Mouse (Mus musculus): ENCODE data around the gene Satb2.

Satb2 gene

GRCm38 (mm10) chr1:56978151-56978700 lies at the start of gene Satb2:
Gene Satb2, minus strand, starts transcription at chr1:56978650.
- DNase-seq (ENCODE audit: low read depth, low spot score): peak; percentile 30

DNA sequence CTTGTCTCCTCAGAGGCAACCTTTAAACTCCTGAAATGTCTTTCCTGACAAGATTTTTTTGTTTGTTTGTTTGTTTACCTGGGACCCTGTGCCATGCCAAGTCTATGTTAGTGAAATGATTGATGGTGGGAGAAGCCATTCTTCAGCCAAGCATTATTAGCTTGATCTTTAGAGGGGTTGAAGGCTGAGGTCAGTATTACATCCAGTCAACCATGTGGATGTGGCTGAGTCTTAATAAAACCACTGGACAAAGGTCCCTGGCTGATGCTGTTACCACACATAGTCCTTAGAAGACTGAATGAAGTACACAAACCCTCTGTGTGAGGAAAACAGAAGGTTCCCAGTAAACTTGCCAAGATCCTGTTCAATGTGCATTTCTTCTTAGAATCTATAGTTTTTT lies 40.5 kb upstream of the Satb2 start:
- DNase-seq (ENCODE audit: low read depth, low spot score): no peak

DNA sequence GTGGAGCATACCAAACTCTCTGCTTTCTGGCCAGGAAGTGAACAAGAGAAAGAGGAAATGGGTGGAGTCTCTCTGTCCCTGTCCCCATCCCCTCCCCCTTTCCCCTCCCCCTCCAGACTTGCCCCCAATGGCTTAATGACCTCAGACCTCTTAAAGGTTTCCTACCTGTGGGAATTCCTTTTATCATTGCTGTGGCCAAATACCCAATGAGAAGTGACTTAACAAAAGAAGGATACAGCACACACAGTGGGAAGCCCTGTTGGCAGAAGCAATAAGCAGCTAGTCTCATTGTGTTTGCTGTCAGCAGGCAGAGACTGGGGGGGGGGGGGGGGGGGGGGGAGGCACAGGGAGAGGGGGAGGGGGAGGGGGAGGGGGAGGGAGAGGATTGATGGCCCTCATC lies 35.4 kb upstream of the Satb2 start:
- DNase-seq (ENCODE audit: low read depth, low spot score): peak; percentile 65

- DNase-seq (ENCODE audit: low read depth, low spot score): peak; percentile 24
Measured at GRCm38 (mm10) chr1:57009171-57009570, 30.7 kb upstream of the Satb2 start.

DNA sequence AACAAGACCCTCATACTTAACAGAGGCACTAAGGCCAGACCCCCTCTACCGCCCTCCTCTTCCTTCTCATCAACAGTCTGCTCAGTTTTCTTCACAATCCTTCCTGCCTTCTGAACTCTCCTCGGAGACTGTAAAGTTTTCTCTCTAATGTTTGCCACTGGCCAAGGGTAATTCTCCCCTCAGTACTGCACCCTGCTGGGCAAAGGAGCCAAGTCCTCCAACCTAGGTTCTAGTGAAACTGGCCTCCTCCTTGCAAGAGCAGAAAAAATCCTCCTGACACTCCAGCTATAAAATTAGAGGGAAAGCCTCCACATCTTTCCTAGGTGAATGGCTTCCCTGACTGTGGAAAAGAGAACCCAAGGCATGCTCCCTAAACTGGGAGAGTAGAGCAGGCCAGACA lies 16.6 kb upstream of the Satb2 start:
- DNase-seq (ENCODE audit: low read depth, low spot score): peak; percentile 13

GRCm38 (mm10) chr1:56992310-56992709 lies 13.9 kb upstream of the Satb2 start:
- DNase-seq (ENCODE audit: low read depth, low spot score): no peak

- DNase-seq (ENCODE audit: low read depth, low spot score): peak; percentile 41
Measured at GRCm38 (mm10) chr1:56991613-56992012, 13.2 kb upstream of the Satb2 start.

- peak; percentile 14 for DNase-seq (ENCODE audit: low read depth, low spot score)
Measured at GRCm38 (mm10) chr1:56984483-56984810, 6.0 kb upstream of the Satb2 start.

- no peak for DNase-seq (ENCODE audit: low read depth, low spot score)
Measured at GRCm38 (mm10) chr1:56983771-56984482, 5.5 kb upstream of the Satb2 start.

GRCm38 (mm10) chr1:56983100-56983590 lies 4.7 kb upstream of the Satb2 start:
- no peak for DNase-seq (ENCODE audit: low read depth, low spot score)

- no peak for DNase-seq (ENCODE audit: low read depth, low spot score)
Measured at GRCm38 (mm10) chr1:56982631-56983030, 4.2 kb upstream of the Satb2 start.

DNA sequence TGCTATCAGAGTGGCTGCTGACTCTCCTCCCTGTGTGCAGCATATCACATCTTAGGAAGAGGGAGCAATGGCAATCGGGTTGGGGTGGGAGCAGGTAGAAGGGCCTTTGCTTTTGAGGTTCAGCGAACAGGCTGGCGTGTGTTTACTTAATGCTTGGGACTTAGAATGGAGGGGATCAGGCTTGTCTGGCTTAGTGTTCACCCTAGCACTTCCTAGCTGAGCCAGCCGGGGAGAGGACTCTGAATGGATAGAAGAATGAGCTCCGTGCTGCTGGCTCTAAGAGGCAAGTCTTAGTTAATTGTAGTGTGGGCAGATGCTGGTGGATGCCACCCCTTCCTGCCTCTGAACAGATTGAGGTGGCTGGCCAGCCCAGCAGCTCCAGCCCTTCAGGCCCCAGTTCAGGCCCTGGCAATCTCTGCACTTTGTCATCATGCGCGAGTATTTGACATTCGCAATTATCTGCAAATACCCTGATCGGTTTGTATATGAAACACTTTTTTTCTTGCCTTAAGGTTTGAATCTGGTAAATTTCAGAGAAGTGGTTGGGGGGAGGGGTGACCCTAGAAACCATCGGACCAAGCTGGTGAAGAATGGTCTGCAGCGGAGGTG lies 3.6 kb upstream of the Satb2 start:
- DNase-seq (ENCODE audit: low read depth, low spot score): no peak

- DNase-seq (ENCODE audit: low read depth, low spot score): no peak
Measured at GRCm38 (mm10) chr1:56981508-56981907, 3.1 kb upstream of the Satb2 start.

DNA sequence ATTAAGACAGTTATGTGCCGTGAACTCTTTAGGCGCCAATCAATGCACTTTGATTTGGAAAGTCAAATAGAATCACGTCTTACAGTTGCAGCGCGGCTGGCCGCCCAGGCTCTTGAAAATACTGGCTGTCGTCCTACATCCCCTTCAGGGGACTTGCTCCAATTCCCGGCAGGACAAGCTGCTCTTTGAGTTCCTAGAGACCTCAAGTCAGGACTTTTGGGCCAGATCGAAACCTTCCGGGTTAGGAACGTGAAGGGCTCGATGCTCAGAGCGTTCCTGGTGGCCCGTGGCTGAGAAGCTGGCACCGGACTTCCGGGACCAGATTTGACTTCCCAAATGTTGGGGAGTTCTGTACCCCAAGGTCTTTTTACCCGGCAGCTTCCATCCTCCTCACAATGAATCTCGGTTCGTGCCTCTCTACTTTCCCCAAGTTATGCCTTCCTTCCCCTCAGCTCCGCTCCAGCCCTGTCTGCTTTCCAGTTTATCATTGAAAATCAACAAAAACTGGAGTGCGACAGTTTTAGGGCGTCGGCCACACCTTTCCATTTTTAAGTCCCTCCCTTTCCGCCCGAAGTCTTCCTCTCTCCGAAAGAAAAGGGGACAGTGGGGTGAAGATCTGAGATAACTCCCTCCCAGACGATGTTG lies 2.3 kb upstream of the Satb2 start:
- DNase-seq (ENCODE audit: low read depth, low spot score): peak; percentile 12

DNA sequence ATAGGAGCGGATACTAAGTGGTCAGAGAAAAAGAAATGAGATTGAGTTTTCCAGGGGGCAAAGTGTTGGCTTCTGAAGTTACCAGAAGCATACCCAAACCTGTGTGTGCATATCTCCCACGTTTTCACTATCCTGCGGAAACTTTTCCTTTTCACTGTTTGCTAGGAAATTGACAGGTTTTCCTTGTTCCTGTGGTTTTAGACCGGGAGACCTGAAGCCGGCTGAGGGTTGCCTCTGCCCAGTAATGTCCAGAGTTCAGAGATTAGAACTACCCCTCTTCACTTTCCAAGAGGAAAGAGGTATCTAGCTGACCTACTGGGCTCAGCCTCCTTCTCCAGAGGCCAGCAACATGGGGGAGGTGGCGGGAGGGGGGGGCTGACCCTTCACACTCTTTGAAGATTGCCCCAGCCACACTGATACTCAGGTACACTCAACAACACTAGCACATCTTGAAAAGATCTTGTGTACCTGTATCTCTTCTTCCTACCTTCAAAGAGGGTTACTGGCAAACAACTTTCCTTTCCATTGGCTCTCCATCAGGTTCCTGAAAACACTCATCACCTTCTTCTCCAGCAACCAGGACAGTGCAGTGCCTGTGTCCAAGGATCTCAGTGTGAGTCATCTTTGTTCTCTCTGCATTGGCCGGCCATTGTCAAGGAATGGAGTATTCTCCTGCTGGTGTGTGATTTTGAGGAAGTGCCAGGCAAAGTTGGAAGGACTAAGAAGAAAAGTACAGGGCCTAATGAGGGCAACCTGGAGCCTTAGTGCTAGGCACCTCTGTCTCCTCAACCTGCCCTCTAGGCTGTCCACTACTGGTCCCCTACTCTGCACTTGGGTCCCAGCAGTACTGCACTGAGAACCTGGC lies 1.3 kb upstream of the Satb2 start:
- no peak for DNase-seq (ENCODE audit: low read depth, low spot score)

DNA sequence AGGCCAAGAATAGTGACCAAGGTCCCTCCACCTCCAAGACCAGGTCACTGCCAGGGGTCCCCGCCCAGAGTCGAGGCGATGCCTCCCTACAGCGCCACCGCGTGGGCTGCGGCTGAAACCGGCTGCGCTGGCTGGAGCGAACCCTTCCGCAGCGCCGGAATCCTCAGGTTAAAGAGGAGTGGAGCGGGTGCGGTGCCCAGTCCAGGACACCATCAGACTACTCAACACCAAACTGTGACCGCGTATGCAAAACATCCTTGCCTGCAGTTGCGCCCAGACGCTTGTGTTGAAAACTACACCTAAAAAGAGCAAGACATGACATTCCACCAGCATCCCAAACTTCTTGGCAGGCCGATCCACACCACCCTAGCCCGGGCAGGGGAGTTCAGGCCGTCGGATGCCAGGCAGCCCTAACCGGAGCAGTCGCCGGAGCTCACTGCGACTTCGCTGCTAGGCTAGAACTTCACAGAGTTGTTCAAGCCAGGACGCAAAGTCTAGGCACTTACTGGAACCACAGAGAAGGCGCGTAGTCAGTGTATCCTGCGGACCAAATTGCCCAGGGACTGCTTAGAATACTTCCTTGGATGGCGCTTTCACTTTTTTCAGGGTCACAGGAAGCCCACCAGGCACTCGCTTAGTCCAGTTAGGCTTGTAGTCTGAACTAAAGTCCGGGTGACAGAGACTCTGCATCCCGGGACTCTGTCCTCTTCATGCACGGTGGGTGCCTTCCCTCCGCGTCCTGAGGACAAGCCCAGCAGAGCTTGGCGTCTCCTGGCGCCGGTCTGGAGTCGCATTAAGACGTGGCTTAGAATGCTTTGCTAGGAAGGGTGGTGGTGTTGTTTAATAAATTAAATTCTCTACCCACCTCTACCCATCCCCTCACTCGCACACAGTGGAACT lies 999 bp downstream of the Satb2 start:
- peak; percentile 71 for DNase-seq (ENCODE audit: low read depth, low spot score)

GRCm38 (mm10) chr1:56976825-56977104 lies 1.7 kb downstream of the Satb2 start:
- peak; percentile 16 for DNase-seq (ENCODE audit: low read depth, low spot score)

DNA sequence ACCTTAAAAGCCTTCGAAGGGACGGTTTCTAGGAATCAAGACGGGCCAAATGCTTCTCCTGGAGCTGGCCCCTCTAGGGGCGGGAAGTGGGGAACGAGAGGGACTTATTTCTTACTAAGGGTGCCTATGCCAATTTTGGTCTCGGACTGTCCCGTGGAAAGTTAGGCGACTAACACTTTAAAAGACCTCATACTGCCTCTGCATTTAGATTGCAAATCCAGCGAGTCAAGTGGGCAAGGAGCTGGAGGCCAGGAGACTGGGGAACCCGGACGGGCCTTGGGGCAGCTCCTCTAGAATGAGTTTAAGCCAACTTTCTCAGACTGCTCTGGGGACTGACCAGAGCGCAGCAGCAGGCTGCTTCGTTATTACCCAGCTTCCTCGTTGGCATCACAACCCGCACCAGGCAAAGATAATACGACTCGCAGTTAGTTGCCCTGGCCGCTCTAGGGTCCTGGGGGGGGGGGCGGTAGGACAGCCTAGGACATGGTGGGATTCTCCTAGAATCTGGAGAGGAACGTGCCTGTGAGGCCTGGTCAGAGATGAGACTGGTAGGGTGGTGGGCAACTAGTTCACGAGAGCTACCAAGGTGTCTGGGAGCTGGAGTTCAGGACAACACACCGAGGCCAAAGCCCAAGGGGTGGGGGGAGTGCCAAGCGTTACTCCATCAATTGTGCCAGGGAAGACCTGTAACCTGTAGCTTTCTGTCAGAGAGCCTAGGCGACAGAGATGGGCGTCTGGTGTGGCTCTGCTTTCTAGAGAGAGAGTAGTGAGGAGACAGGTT lies 2.2 kb downstream of the Satb2 start:
- DNase-seq (ENCODE audit: low read depth, low spot score): peak; percentile 33

GRCm38 (mm10) chr1:56975546-56975945 lies 2.9 kb downstream of the Satb2 start:
- peak; percentile 50 for DNase-seq (ENCODE audit: low read depth, low spot score)

DNA sequence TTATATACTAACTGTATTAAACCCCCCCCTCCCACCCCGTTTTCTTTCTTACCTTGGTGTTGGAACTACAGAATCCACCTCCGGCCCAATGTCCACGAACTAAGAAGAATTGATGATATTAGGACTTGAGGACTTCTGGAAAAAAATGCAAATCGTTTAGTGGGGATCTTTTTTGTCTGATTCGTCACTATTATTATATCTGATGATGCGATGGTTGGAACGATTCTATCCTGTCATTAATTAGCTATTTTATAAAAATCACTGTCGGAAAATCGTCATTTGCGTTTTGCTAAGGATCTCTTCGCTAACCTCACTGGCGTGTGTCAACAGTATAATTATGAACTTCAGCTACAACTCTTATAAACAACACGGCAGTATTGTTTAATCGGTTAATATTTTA lies 4.3 kb downstream of the Satb2 start:
- no peak for DNase-seq (ENCODE audit: low read depth, low spot score)

Measured in R1 (cell line).